Mouse (Mus musculus): ENCODE results near the gene Mt1.
"Not testable (repeated sequence)": the region's sequence is repeated elsewhere in the genome, so short reads cannot be mapped to it uniquely, and the experiment has no call there.

The Mt1 gene

DNA sequence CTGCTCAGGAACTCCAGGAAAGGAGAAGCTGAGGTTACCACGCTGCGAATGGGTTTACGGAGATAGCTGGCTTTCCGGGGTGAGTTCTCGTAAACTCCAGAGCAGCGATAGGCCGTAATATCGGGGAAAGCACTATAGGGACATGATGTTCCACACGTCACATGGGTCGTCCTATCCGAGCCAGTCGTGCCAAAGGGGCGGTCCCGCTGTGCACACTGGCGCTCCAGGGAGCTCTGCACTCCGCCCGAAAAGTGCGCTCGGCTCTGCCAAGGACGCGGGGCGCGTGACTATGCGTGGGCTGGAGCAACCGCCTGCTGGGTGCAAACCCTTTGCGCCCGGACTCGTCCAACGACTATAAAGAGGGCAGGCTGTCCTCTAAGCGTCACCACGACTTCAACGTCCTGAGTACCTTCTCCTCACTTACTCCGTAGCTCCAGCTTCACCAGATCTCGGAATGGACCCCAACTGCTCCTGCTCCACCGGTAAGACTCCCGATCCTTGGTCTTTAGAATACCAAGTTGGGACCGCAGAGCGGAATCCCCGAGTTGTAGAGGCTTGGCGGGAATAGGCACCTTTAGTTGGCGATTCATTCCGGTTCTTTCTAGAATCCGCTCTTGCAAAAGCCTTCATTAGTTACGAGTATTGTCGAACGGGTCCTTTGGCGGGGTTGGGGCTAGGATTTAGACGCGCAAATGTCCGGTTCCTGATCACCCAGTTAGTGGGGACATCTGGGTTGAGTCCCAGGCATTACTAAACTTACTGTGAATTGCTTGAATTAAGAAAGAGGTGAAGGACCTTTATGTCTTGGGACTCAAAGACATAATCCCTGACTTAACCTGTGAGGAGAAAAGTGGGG is at the start of gene Mt1:
Mt1 (plus strand) TSS at position 226 of the 856 bp plus-strand sequence.
- peak; percentile 93 to 94 for DNase-seq (ENCODE audit: low spot score in 2 of 2)

DNA sequence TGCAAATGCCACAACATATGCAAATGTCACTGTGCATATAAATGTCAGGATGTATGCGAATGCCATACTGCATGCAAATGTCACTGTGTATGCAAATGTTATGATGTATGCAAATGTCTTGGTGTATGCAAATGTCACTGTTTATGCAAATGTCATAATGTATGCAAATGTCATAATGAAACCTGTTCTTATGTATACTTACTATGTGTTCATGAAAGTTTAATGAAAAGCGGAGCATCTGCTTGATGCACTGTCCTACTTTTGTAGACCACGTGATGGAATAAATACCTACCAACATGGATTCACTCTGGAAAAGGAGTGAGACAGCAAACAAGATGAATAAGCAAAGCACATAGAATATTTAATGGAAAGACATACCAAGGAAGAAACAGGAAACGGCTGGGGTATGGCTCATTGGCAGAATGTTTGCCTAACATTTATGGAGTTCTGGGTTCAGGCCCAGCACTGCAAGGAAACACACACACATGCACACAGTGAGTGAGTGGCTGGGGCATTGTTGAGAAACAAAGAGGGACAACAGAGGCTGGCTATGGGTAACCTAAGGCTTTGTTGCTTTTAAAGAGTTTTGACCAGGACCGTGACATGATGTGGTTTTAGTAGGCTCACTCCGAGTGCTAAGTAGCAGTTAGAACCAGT is 49.6 kb upstream of the Mt1 start:
- no peak for DNase-seq (ENCODE audit: low spot score in 2 of 2)

DNA sequence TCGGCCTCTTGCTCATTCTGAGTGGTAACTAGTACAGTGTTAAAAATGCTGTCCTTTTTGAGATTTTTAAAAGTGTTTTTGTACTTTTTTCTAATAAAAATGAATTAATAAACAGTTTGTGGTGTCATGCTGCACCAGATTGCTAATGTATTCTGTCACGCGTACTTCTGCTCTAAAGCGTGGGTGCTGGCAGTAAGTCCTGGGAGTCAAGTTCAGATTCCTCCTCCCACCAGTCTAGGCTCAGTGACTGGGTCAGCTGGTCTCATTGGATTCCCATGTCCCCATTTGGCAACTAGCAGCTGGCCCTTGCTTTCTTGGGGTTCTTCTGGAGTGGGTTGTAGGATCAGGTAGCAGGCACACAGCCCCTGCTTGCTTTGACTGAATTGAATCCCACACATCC is 48.8 kb upstream of the Mt1 start:
- no peak for DNase-seq (ENCODE audit: low spot score in 2 of 2)

DNA sequence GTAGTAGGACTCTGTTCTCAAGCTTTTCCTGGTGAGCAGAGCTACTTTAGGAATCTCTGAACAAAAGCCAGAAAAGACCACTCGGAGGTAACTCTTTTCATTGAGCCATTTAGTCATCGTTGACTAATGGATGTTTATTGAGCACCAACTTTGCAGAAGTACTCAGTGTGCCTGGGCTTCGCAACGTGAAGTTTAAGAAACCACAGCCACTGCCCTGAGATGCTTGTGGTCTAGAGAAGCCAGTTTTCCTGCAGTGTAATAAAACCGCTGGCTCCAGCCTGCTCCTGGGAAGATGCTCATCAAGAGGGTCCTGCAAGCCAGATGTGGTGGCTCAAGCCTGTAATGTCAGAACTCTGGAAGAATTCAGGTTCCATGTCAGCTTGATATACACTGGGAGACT is 46.8 kb upstream of the Mt1 start:
- DNase-seq (ENCODE audit: low spot score in 2 of 2), result no peak

DNA sequence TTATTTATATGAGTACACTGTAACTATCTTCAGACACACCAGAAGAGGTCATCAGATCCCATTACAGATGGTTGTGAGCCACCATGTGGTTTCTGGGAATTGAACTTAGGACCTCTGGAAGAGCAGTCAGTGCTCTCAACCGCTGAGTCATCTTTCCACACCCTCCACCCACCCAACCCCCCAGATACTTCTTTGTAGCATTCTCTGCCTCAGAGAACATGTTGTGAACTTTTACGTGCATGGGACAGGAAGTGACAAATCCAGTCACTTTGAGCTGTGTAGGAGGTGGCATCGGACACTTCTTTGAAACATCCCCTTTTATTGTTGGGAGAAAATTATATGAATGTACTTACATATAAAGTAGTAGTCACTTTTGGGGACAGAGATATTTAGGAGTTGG is 44.3 kb upstream of the Mt1 start:
- DNase-seq (ENCODE audit: low spot score in 2 of 2), result peak in 1 of 2 experiments; percentile 8

DNA sequence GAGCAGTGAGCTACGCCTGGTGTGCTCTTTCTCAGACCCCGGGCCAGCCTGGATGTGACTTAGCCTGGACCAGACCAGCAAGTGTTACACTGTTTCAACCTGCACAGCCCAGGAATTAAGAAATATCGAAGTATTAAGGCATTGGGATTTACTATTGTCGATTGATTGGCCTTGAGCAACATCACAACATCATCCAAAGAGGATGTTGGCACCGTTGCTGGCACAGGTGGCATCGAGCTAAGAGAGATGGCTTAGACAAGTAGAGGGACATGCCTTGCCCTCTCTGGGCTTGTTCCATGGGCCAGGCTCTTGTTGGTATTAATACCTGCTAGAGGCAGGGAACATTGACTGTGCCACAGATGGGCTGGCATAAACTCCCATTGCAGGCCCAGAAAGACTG is 43.3 kb upstream of the Mt1 start:
- no peak for DNase-seq (ENCODE audit: low spot score in 2 of 2)

DNA sequence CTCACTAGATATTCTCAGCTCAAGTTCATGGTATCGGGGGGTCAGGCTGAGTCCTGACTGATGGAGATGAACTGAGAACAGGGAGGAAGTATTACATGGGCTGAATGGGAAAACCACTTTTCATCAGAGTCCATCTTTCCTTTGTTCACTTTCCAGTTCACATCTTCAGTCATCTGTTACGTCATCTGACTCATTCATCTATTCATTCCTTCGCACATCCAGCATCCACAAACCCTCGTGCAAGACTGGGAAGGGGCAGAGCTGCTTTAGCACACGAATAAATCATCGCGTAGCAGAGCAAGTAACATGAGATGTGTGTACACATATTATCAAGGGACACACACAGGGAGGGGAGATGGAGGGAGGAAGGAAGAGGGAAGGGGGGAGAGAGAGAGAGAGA is 42.7 kb upstream of the Mt1 start:
- no peak for DNase-seq (ENCODE audit: low spot score in 2 of 2)

DNA sequence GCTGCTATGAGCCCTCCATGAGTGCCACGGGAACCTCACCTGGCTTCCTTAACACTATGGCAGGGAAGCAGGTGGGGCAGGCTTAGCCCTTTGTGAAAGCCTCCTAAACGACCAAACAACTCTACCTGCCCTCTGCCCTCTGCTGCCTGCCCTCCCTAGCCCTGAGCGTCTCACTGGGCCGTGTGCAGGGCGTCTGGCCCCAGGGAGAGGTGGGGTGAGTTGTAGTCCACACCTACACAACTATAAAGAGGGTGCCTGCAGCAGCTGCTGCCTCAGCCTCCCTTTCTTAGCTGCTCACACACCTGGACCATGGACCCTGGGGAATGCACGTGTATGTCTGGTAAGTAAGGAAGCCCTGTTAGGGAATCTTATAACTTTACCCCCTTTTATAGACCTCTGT is 41.9 kb upstream of the Mt1 start, which contains the start of gene Mt4:
Mt4 (plus strand) TSS at position 265 of the 400 bp plus-strand sequence.
- no peak for DNase-seq (ENCODE audit: low spot score in 2 of 2)

DNA sequence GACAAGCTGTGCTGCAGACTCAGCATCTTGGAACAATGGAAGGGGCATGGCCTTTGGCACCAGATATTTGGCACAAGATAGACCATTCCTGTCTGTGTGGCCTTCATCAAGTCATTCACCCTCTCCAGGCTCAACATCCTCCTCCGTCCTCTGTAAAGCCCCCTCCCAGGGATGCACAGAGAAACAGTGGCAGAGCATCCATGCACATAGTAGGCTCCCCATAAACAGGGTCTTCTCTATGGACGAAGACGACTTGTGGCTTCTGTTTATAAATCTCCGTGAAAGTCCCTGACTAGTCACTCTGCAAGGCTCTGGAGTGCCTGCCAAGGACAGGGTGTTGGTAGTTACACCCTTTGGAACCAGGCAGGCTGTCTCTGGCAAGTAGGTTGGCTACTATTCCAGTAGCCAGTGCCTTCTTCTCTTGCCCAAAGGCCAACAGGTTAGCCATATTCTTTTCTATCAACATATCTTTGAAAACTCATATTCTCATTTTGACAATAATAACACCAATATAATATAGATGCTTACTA is 38.6 kb upstream of the Mt1 start:
- no peak for DNase-seq (ENCODE audit: low spot score in 2 of 2)

DNA sequence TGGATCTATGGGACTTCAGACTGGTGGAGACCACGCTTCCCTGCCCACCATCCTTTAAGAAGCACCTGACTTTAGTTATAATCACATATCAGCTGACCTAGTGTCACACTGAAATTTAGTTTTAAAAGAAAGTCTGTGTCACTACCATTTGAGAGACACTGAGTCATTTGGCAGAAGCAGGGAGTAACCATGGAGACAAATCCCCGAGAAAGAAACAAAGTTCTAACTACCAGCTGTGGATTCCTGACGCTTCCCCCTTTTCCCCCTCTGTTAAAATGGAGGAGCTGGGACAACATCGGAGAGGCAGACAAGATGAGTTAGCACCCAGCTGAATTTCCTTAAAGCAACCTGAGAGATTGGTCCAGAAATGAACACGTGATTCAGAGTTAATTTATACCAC is 30.6 kb upstream of the Mt1 start:
- no peak for DNase-seq (ENCODE audit: low spot score in 2 of 2)

DNA sequence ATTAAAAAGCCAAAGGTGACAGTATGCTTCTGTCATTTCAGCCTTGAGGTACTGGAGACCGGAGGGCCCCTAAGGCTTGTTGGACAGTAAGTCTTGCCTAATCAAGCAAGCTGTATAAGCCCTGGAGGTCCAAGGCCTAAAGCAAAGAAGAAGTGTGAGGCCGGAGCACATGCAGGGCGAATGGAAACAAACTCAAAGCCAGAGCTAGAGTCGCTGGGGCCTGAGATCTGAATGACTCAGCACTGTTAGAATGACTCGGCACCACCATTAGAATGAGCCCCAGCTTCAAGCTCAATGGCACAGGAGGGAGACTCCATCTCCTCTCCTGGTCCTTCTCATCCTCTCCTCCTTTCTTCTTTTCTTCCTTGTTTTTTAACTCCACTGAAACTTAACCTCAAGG is 28.0 kb upstream of the Mt1 start:
- no peak for DNase-seq (ENCODE audit: low spot score in 2 of 2)

DNA sequence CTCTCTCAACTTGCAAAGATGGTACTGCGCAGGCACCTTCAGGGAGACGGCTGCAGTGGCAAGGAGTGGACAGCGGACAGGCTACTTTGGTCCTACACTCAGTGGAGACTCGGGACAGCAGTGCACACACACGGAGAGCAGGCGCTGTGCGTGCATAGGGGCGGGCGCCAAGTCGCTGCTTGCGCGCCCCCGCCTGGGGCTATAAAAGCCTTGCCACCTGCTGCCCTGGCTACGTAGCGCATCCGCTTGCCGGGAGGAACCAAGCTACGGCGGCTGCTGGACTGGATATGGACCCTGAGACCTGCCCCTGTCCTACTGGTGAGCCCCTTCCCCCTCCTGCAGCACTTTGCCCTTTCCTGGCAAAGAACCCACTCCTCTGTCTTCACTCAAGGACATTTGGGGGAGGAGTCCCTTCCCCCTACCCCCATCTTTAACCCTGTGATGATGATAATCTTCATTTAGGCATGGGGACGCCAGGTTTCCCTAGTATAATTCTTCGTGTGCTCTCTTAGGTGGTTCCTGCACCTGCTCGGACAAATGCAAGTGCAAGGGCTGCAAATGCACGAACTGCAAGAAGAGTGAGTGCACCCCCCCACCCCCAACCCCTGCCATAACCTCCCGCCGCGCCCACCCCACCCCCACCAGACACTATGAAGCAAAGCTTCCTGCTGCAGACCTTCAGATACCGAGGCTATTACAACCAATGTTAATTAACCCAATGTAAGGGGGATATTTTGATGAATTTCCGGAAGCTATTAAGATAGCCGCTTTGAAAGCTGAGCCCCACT is 26.2 kb upstream of the Mt1 start, which contains the start of gene Mt3:
Mt3 (plus strand) TSS at position 95 of the 788 bp plus-strand sequence.
- DNase-seq (ENCODE audit: low spot score in 2 of 2), result peak in 1 of 2 experiments; percentile 17

DNA sequence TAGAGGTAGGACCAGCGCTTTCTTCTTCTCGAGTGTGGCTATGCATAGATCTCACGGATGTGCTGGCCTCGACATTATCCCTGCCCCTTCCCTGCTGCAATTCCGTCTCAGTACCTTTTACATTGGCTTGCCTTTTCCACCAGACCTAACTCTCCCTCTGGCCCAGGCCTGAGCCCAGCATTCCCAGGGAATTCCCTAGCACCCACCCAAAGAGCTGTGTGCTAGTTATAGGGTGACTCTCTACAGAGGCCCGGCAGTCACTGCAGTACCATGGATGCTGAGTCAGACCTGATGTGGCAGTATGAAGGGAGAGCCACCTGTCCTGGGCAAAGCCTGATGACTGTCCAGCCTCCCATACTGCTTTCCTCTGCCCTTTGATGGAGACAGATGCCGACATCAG is 25.4 kb upstream of the Mt1 start:
- no peak for DNase-seq (ENCODE audit: low spot score in 2 of 2)

DNA sequence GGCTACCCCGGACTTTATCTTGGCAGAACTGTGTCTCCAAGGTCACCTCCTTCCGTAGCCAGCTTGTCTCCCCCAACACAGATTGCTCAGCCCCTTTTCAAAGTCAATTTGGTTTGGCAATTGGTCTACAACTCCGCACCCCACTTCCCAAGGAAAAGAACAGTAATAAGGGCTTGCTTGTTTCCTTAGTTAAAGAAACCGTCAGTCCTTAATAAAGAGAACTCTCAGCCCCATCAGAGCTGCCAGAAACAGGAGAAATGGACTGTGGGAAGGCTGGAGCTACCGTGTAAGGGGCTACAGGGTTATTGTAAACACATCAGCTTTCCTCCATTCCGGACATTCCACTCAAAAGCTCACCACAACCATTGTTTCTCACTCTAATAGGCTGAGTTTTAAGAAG is 24.3 kb upstream of the Mt1 start:
- no peak for DNase-seq (ENCODE audit: low spot score in 2 of 2)

DNA sequence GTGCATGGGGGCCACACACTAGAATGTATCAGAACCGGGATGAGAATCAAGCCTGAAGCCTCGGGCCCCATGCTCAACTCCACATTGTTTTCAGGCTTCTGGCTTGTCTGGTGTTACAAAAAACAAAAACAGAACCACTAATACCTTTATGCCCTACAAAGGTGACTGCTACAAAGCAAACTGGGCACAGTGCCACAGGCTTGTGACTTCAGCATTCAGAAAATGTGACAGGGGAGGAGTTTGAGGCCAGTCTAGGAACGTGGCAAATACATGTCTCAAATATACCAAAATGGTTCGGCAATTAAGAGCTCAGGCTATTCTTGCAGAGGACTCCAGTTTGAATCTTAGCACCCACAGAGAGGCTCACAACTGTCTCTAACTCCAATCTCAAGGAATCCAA is 22.8 kb upstream of the Mt1 start:
- DNase-seq (ENCODE audit: low spot score in 2 of 2), result no peak

DNA sequence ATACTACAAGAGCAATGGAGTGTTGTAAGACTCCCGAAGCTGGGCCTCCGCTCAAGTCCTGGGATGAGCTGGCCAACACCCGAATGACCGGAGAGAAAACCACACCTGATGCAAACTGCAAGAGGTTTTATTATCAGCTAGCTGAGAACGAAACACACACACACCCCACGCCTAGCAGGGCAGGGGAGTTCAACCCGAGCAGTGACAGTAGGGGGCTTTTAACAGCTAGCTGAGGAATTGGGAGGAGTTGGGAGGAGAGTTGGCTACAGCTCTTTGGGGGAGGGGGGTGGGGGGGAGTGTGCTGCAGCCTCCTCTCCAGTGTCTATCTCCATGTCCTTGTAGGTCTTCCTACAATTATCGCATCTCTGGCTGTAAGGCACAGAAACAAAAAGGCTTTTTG is 13.1 kb upstream of the Mt1 start:
- not testable (repeated sequence) for DNase-seq (ENCODE audit: low spot score in 2 of 2)

DNA sequence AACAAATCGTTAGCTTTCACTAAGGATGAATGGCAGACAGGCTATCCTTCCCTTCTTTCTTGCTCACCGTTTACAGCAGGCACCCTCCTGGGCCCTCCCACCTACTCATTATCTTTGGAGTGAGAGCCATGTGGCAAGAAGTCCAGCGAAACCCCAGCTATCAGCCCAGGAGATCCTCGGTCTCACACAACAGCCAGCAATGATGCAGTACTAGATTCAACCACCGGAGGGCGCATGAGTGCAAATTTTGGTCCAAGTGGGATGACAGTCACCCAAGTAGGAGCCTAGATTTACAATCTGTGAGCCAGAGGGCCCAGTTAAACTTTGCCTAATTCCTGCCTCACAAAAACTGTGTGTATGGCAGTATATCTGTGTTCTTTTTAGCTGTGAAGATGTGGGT is 11.6 kb upstream of the Mt1 start:
- peak; percentile 63 to 86 for DNase-seq (ENCODE audit: low spot score in 2 of 2)

DNA sequence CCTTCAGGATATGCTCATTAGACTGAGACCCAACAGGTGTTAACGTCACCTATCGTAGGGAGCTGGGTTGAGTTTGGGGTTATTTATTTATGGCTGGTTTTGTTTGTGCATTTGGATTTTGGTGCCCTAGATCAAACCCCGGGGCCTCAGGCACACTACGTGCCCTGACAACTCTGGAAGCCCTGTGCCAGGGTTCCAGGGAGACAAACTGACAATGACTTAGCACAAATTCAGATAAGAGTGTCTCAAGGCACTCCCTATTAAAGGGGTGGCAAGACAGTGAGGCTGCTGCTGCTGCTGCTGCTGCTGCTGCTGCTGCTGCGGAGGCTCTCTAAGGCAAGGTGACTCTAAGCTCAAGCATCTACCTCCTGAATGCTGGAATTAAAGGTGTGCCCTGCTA is 9.3 kb upstream of the Mt1 start:
- DNase-seq (ENCODE audit: low spot score in 2 of 2), result no peak

DNA sequence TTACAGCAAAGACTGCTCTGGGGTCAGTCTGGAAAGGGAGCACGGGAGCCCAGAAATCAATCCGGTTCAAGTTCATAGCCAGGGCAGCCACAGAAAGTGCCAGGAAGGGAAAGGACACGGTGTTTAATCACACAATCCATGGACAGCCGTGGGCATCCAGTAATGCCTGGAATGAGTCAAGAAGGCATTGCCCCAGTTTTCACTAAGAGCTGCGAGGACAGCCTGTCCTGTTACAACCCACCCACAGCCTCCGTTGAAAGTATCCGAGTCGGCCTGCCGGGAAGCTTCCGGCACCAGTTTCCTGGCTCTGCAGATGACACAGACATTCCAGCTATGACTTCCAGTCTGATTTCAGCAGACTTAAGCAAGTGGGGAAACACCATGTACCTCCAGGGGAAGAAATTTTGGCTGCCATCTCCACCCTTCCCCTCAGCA is 7.5 kb upstream of the Mt1 start:
- DNase-seq (ENCODE audit: low spot score in 2 of 2), result peak; percentile 56 to 69

DNA sequence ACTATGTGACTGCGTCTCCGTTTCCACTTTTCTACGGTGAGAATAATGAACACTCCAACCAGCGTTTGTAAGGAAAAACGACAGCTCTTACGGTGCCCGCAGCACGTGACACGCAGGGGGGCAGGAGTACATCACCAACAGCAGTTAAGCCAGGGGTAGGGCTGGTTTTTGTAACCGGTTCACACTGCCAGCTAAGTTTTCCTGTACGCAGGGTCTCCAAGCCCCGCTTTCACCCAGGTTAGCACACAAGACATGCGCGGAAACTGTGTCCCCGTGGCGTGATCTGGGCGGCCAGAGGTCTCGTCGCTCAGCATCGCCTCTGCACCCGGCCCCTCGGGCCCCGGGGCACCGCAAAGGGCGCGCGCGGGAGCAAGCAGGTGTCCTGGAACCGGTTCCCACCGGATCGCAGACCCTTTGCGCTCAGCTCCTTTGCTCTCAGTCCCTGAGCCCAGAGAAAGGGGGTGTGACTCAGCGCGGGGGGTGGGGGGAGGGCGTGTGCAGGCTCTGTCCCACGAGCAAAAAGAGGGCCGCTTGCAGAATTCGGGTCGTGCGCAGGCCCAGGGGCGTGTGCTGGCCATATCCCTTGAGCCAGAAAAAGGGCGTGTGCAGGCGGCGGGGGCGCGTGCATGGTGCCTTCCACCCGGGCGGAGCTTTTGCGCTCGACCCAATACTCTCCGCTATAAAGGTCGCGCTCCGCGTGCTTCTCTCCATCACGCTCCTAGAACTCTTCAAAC is 6.6 kb upstream of the Mt1 start, which contains the start of gene Mt2:
Mt2 (plus strand) TSS at position 590 of the 734 bp plus-strand sequence.
- peak; percentile 66 to 72 for DNase-seq (ENCODE audit: low spot score in 2 of 2)
